Mouse (Mus musculus): ENCODE measurements around the gene Arhgap25. TPM values are rescaled to one million over a fixed set of nuclear protein-coding genes. Genes with fewer than 3 reads are reported as not detected.

Gene Arhgap25
- total and polyA plus RNA-seq, 3 experiments, result 3.4 to 5.2 TPM; not detected in 1

DNA sequence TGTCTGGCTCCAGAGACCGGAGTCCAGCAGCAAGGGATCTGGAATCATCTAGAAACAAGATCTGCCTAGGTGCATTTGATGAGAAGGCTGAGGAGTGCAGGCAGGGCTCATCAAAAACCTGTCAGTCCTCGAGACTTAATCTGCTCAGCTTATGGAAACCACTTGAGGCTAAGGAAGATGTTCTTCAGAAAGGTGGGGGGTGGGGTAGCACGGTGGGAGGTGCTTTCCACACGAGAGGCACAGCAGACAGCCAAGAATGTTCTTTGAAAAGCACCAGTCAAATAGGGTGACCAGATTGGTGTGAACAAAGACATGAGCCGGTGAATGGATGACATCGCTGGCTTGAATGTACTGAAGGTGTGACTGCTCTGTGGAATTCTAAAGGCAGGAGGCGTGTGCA lies 9.3 kb downstream of the Arhgap25 start:
- no peaks in the 10 kb centered on the region for H3K79me2 ChIP-seq (ENCODE audit: control insufficient read depth, insufficient read depth, low read length, poor library complexity)
- TF ChIP-seq MXI1 (IDR thresholded peaks at IDR 0.05; ENCODE audit: low read depth, low read length) (no peak), POLR2AphosphoS5 (IDR thresholded peaks at IDR 0.05; ENCODE audit: borderline replicate concordance, low read depth, low read length) (no peak), SMC3 (IDR thresholded peaks at IDR 0.05; ENCODE audit: low read depth, low read length) (no peak), MAFK (IDR thresholded peaks at IDR 0.05; ENCODE audit: borderline replicate concordance, low read depth, low read length) (no peak), MAZ (IDR thresholded peaks at IDR 0.05; ENCODE audit: low read depth, low read length) (no peak)
- no peaks in the 10 kb centered on the region for H3K9me3 ChIP-seq (replicated peaks; ENCODE audit: insufficient read depth, low read length)
- peaks cover 0 to 2% of the 10 kb centered on the region in 2 experiments; a peak in 1 of 4 replicates for H3K36me3 ChIP-seq (ENCODE audit: control insufficient read depth in 1 of 2, insufficient read depth in 2 of 2, low read length in 2 of 2)
- H3K9ac ChIP-seq (ENCODE audit: control insufficient read depth, low read depth, low read length, poor library complexity, severe bottlenecking), result no peak overlapping the region
- no peak for DNase-seq (ENCODE audit: low read depth, low spot score)
- no peak overlapping the region for H3K4me3 ChIP-seq (ENCODE audit: control insufficient read depth in 1 of 2, insufficient read depth in 1 of 2, low read depth in 2 of 2, low read length in 2 of 2)
- H3K4me1 ChIP-seq (ENCODE audit: control insufficient read depth in 1 of 2, insufficient read depth in 2 of 2, low read length in 2 of 2), result peaks cover 0 to 3% of the 10 kb centered on the region in 2 experiments; a peak in 3 of 4 replicates
- no peaks in the 10 kb centered on the region for H3K27me3 ChIP-seq (ENCODE audit: control insufficient read depth in 1 of 2, insufficient read depth in 2 of 2, low read length in 2 of 2)
- no peak overlapping the region for H3K27ac ChIP-seq (ENCODE audit: control insufficient read depth, low read depth, low read length)

DNA sequence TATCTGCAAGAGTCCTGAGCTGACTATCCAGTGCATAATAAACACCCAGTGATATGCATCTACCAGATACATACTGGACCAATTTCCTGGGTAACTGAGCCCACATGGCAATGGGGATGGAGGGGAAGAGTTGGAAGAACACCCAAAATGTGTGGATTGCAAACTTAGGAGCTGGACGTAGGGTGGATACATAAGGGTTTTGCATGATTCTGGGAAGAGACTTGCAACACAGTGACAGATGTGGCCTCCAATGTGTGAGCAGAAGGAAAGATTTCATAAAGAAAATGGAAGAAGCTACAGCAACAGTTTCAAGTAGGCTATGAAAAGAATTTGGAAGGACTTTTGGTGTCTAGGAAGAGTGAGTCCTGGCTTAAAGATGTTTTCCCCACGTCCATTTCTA lies 10.0 kb downstream of the Arhgap25 start:
- peaks cover 0 to 3% of the 10 kb centered on the region in 2 experiments; a peak in 3 of 4 replicates for H3K4me1 ChIP-seq (ENCODE audit: control insufficient read depth in 1 of 2, insufficient read depth in 2 of 2, low read length in 2 of 2)
- no peak for DNase-seq (ENCODE audit: low read depth, low spot score)
- peaks cover 0 to 2% of the 10 kb centered on the region in 2 experiments; a peak in 1 of 4 replicates for H3K36me3 ChIP-seq (ENCODE audit: control insufficient read depth in 1 of 2, insufficient read depth in 2 of 2, low read length in 2 of 2)
- no peak overlapping the region for H3K27ac ChIP-seq (ENCODE audit: control insufficient read depth, low read depth, low read length)
- H3K27me3 ChIP-seq (ENCODE audit: control insufficient read depth in 1 of 2, insufficient read depth in 2 of 2, low read length in 2 of 2), result no peaks in the 10 kb centered on the region
- H3K9ac ChIP-seq (ENCODE audit: control insufficient read depth, low read depth, low read length, poor library complexity, severe bottlenecking), result no peak overlapping the region
- no peak overlapping the region for H3K4me3 ChIP-seq (ENCODE audit: control insufficient read depth in 1 of 2, insufficient read depth in 1 of 2, low read depth in 2 of 2, low read length in 2 of 2)
- no peaks in the 10 kb centered on the region for H3K79me2 ChIP-seq (ENCODE audit: control insufficient read depth, insufficient read depth, low read length, poor library complexity)
- TF ChIP-seq GABPA (IDR thresholded peaks at IDR 0.05; ENCODE audit: low read depth, low read length), result no peak
- no peak for TF ChIP-seq MAFK (IDR thresholded peaks at IDR 0.05; ENCODE audit: borderline replicate concordance, low read depth, low read length)
- TF ChIP-seq TBP (IDR thresholded peaks at IDR 0.05; ENCODE audit: low read depth, low read length), result no peak
- TF ChIP-seq MAX (IDR thresholded peaks at IDR 0.05; ENCODE audit: low read length), result no peak
- no peak for TF ChIP-seq TCF12 (IDR thresholded peaks at IDR 0.05; ENCODE audit: low read depth, low read length)
- TF ChIP-seq USF2 (IDR thresholded peaks at IDR 0.05; ENCODE audit: borderline replicate concordance in 1 of 2, insufficient read depth in 1 of 2, low read depth in 1 of 2, low read length in 2 of 2), result no peak
- TF ChIP-seq TAL1 (IDR thresholded peaks at IDR 0.05; ENCODE audit: low read length), result no peak
- TF ChIP-seq ZC3H11A (IDR thresholded peaks at IDR 0.05; ENCODE audit: low read depth, low read length), result no peak
- no peak for TF ChIP-seq NRF1 (IDR thresholded peaks at IDR 0.05; ENCODE audit: insufficient read depth, low read depth, low read length, poor library complexity, severe bottlenecking)
- TF ChIP-seq ZNF384 (IDR thresholded peaks at IDR 0.05; ENCODE audit: low read depth, low read length), result no peak
- TF ChIP-seq ETS1 (IDR thresholded peaks at IDR 0.05; ENCODE audit: low read depth, low read length), result no peak
- H3K9me3 ChIP-seq (replicated peaks; ENCODE audit: insufficient read depth, low read length), result no peaks in the 10 kb centered on the region

Measured in MEL (cell line).